ENCODE assay signal across 15 mouse cellular contexts in genomic region chr12:72793983-72794382, GRCm38 (mm10).
"Had no signal": no experiment of that assay in that cellular context is flagged by ENCODE, and none has a peak within 500 bp of the region (broad histone marks: within the 10 kb centered on the region; RNA-seq: fewer than 3 reads in every experiment).

No protein-coding gene starts in this region.

- H3K27ac ChIP-seq: limb, embryonic 10.5 days; liver, embryonic 15.5 days; midbrain, embryonic 12.5 days; neural tube, embryonic 15.5 days had no signal

- DNase-seq: kidney, adult 18-20 months; kidney, postnatal 10 days; kidney, postnatal 4 days; lung, adult 2 months; lung, postnatal 36 days; right cerebral cortex, adult 18-20 months; right cerebral cortex, postnatal 25 days; thymus, postnatal 36 days had no signal

- H3K4me2 ChIP-seq: liver, embryonic 11.5 days; liver, embryonic 15.5 days; midbrain, embryonic 12.5 days; neural tube, embryonic 15.5 days had no signal

- H3K4me1 ChIP-seq: limb, embryonic 10.5 days; midbrain, embryonic 12.5 days; neural tube, embryonic 15.5 days had no signal

- H3K9ac ChIP-seq: liver, embryonic 15.5 days; midbrain, embryonic 12.5 days; neural tube, embryonic 15.5 days had no signal

- ATAC-seq: lung, postnatal 0 days had no signal

- H3K9me3 ChIP-seq: limb, embryonic 10.5 days; liver, embryonic 15.5 days; midbrain, embryonic 12.5 days; neural tube, embryonic 15.5 days had no signal

- H3K4me3 ChIP-seq: limb, embryonic 10.5 days; liver, embryonic 15.5 days; midbrain, embryonic 12.5 days; myocyte; neural tube, embryonic 15.5 days had no signal

- H3K27me3 ChIP-seq: liver, embryonic 15.5 days; midbrain, embryonic 12.5 days; neural tube, embryonic 15.5 days had no signal
